In genomic region chr10:83242106-83242686, GRCm38 (mm10) we compare ENCODE assay signal across 14 mouse cellular contexts.
DNase-seq lines count a peak whose midpoint lies in the region; ATAC-seq and TF ChIP-seq lines count a peak whose summit lies in the region.
"Had no signal": no experiment of that assay in that cellular context is flagged by ENCODE, and none has a peak within 500 bp of the region (broad histone marks: within the 10 kb centered on the region; RNA-seq: fewer than 3 reads in every experiment).

No protein-coding gene starts in this region.

- no peak for TF ChIP-seq POLR2A in kidney, adult 2 months (IDR thresholded peaks at IDR 0.05; ENCODE audit: low read depth, low read length)

- no peaks in the 10 kb centered on the region for H3K9me3 ChIP-seq in hindbrain, embryonic 13.5 days
- no peaks in the 10 kb centered on the region for H3K9me3 ChIP-seq in hindbrain, embryonic 10.5 days
- no peaks in the 10 kb centered on the region for H3K9me3 ChIP-seq in hindbrain, postnatal 0 days (ENCODE audit: low read length)
- H3K9me3 ChIP-seq in midbrain, embryonic 15.5 days: no peaks in the 10 kb centered on the region
- no peaks in the 10 kb centered on the region for H3K9me3 ChIP-seq in liver, embryonic 12.5 days (replicated peaks)

- DNase-seq in hindbrain, embryonic 10.5 days (ENCODE audit: low spot score): no peak
- peak; percentile 34 for DNase-seq in retina, postnatal 1 day
- no peak for DNase-seq in retina, embryonic 14.5 days (ENCODE audit: low spot score)
- peak; percentile 55 for DNase-seq in hindbrain, postnatal 0 days (ENCODE audit: low spot score)
- no peak for DNase-seq in kidney, adult 2 months
- DNase-seq: adrenal gland, postnatal 14 days; cerebellum, adult 11 months; heart, postnatal 36 days; thymus, adult 18-20 months had no signal

- no peak for TF ChIP-seq CTCF in hindbrain, postnatal 0 days (IDR thresholded peaks at IDR 0.05; ENCODE audit: low read depth)
- TF ChIP-seq CTCF in kidney, adult 2 months (conservative IDR thresholded peaks at IDR 0.05; ENCODE audit: insufficient read depth, insufficient read length, low read depth, low read length): no peak

- H3K4me2 ChIP-seq in hindbrain, embryonic 13.5 days: peak overlapping the region; percentile 30
- no peak overlapping the region for H3K4me2 ChIP-seq in hindbrain, postnatal 0 days (ENCODE audit: low read depth, low read length)
- H3K4me2 ChIP-seq in midbrain, embryonic 15.5 days: peak overlapping the region; percentile 26; the same call in 1 of the 2 replicates
- H3K4me2 ChIP-seq in liver, embryonic 12.5 days: no peak overlapping the region

- H3K27me3 ChIP-seq in hindbrain, embryonic 13.5 days: peaks cover 7% of the 10 kb centered on the region; the same call in 1 of the 2 replicates
- H3K27me3 ChIP-seq in hindbrain, embryonic 10.5 days (ENCODE audit: insufficient read depth, poor library complexity, severe bottlenecking): peaks cover 51% of the 10 kb centered on the region
- no peaks in the 10 kb centered on the region for H3K27me3 ChIP-seq in hindbrain, postnatal 0 days (ENCODE audit: insufficient read depth, low read length)
- no peaks in the 10 kb centered on the region for H3K27me3 ChIP-seq in midbrain, embryonic 15.5 days (replicated peaks)
- H3K27me3 ChIP-seq in kidney, adult 2 months (replicated peaks; ENCODE audit: control insufficient read depth, insufficient read depth, low read length): no peaks in the 10 kb centered on the region
- peaks cover 6% of the 10 kb centered on the region; the same call in 1 of the 2 replicates for H3K27me3 ChIP-seq in liver, embryonic 12.5 days (replicated peaks)
- H3K27me3 ChIP-seq: CH12.LX had no signal

- H3K4me3 ChIP-seq in hindbrain, embryonic 13.5 days: no peak overlapping the region
- no peak overlapping the region for H3K4me3 ChIP-seq in hindbrain, embryonic 10.5 days
- no peak overlapping the region for H3K4me3 ChIP-seq in hindbrain, postnatal 0 days (ENCODE audit: low read length)
- H3K4me3 ChIP-seq in midbrain, embryonic 15.5 days: no peak overlapping the region
- H3K4me3 ChIP-seq in kidney, adult 2 months (ENCODE audit: insufficient read depth, low read depth, low read length): no peak overlapping the region
- no peak overlapping the region for H3K4me3 ChIP-seq in liver, embryonic 12.5 days
- H3K4me3 ChIP-seq: erythroblast, embryonic 14.5 days had no signal

- 39% methylated on average over 11 of the region's 11 CpGs for WGBS in hindbrain, embryonic 13.5 days
- WGBS in hindbrain, embryonic 10.5 days: 47% methylated on average over 11 of the region's 11 CpGs
- WGBS in hindbrain, postnatal 0 days: 20% methylated on average over 11 of the region's 11 CpGs
- WGBS in midbrain, embryonic 15.5 days: 13% methylated on average over 11 of the region's 11 CpGs
- 73% methylated on average over 11 of the region's 11 CpGs for WGBS in kidney, adult 2 months
- WGBS in liver, embryonic 12.5 days (ENCODE audit: insufficient replicate concordance): 69% methylated on average over 11 of the region's 11 CpGs

- H3K36me3 ChIP-seq in hindbrain, embryonic 13.5 days: no peaks in the 10 kb centered on the region
- H3K36me3 ChIP-seq in hindbrain, embryonic 10.5 days: no peaks in the 10 kb centered on the region
- H3K36me3 ChIP-seq in hindbrain, postnatal 0 days (ENCODE audit: insufficient read depth, low read length): peaks cover 4% of the 10 kb centered on the region; the same call in 1 of the 2 replicates
- H3K36me3 ChIP-seq in midbrain, embryonic 15.5 days (replicated peaks): no peaks in the 10 kb centered on the region
- no peaks in the 10 kb centered on the region for H3K36me3 ChIP-seq in kidney, adult 2 months (ENCODE audit: control insufficient read depth, insufficient read depth, low read length)
- H3K36me3 ChIP-seq in liver, embryonic 12.5 days: no peaks in the 10 kb centered on the region

- no peak overlapping the region for H3K9ac ChIP-seq in hindbrain, embryonic 13.5 days
- no peak overlapping the region for H3K9ac ChIP-seq in hindbrain, postnatal 0 days (replicated peaks; ENCODE audit: low read length)
- H3K9ac ChIP-seq in midbrain, embryonic 15.5 days: no peak overlapping the region
- H3K9ac ChIP-seq in liver, embryonic 12.5 days: no peak overlapping the region

- peaks cover 20% of the 10 kb centered on the region for H3K4me1 ChIP-seq in hindbrain, embryonic 13.5 days (replicated peaks)
- peaks cover 15% of the 10 kb centered on the region for H3K4me1 ChIP-seq in hindbrain, embryonic 10.5 days (replicated peaks)
- no peaks in the 10 kb centered on the region for H3K4me1 ChIP-seq in hindbrain, postnatal 0 days (ENCODE audit: insufficient read depth, low read length)
- H3K4me1 ChIP-seq in midbrain, embryonic 15.5 days: peaks cover 26% of the 10 kb centered on the region
- H3K4me1 ChIP-seq in kidney, adult 2 months (ENCODE audit: control insufficient read depth, insufficient read depth, low read length): no peaks in the 10 kb centered on the region; the same call in 1 of the 2 replicates
- no peaks in the 10 kb centered on the region for H3K4me1 ChIP-seq in liver, embryonic 12.5 days

- H3K27ac ChIP-seq in hindbrain, embryonic 13.5 days: no peak overlapping the region
- no peak overlapping the region for H3K27ac ChIP-seq in hindbrain, embryonic 10.5 days
- no peak overlapping the region for H3K27ac ChIP-seq in hindbrain, postnatal 0 days
- peak overlapping the region; percentile 67 for H3K27ac ChIP-seq in midbrain, embryonic 15.5 days
- H3K27ac ChIP-seq in kidney, adult 2 months (ENCODE audit: insufficient read depth, low read depth, low read length): no peak overlapping the region
- no peak overlapping the region for H3K27ac ChIP-seq in liver, embryonic 12.5 days

- peak; percentile 39; the same call in 1 of the 2 replicates for ATAC-seq in hindbrain, embryonic 13.5 days (ENCODE audit: low FRiP score)
- no peak for ATAC-seq in hindbrain, postnatal 0 days
- peak; percentile 68 for ATAC-seq in midbrain, embryonic 15.5 days (replicated peaks)
- no peak for ATAC-seq in liver, embryonic 12.5 days

Comparison
In these comparisons a context has a peak if more than half of its experiments do, and no peak if none do; other contexts are left out.
1. ATAC-seq: peak in hindbrain, embryonic 13.5 days (single experiment) and midbrain, embryonic 15.5 days (single experiment); none in hindbrain, postnatal 0 days (single experiment) and liver, embryonic 12.5 days (single experiment).
2. H3K4me2 ChIP-seq: peak in hindbrain, embryonic 13.5 days (single experiment) and midbrain, embryonic 15.5 days (single experiment); none in hindbrain, postnatal 0 days (single experiment) and liver, embryonic 12.5 days (single experiment).
3. DNase-seq: peak in retina, postnatal 1 day (single experiment) and hindbrain, postnatal 0 days (single experiment); none in hindbrain, embryonic 10.5 days (single experiment), retina, embryonic 14.5 days (single experiment) and kidney, adult 2 months (single experiment).